Mouse (Mus musculus) heart, adult 9 months (tissue): ENCODE results near the gene Gm11756.
"Not testable (repeated sequence)": the region's sequence is repeated elsewhere in the genome, so short reads cannot be mapped to it uniquely, and the experiment has no call there.

Experiments used
- DNase-seq, 2 experiments: peaks; one replicate each; pipeline ENCODE4 v3.0.0; 2022; ENCODE audit warnings: low spot score in 2 of 2

Gene Gm11756

DNA sequence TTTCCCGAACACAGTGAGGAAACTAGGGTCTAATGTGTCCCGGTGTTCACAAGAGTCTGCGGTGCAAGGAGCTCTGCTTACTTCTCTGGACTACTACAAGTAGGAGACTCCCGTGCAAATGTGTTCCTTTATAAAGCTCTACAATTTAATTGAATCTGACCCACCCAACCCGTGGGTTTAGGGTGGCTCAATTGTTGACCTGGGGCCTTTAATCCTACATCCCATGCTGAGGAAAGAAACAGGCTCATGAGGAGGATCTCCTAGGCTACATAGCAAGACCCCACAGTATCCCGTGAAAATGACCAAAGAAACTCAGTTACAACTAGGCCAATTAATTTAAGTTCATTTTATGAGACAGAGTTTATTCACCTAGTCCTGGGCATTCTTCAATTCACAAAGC lies at the start of gene Gm11756:
Gene Gm11756 (minus strand): TSS at position 101 of the 400 bp plus-strand sequence.
- not testable (repeated sequence) for DNase-seq

- peak in 1 of 2 experiments; percentile 7 for DNase-seq
Measured at GRCm38 (mm10) chr4:73950375-73950896, 29.9 kb upstream of the Gm11756 start, which contains the start of gene 2310002L09Rik. Gene 2310002L09Rik, minus strand, starts transcription at chr4:73950846.

- DNase-seq, result not testable (repeated sequence)
Measured at GRCm38 (mm10) chr4:73905853-73906252, 14.7 kb downstream of the Gm11756 start, which contains the start of gene Gm13871. Gene Gm13871, minus strand, starts transcription at chr4:73905953.

DNA sequence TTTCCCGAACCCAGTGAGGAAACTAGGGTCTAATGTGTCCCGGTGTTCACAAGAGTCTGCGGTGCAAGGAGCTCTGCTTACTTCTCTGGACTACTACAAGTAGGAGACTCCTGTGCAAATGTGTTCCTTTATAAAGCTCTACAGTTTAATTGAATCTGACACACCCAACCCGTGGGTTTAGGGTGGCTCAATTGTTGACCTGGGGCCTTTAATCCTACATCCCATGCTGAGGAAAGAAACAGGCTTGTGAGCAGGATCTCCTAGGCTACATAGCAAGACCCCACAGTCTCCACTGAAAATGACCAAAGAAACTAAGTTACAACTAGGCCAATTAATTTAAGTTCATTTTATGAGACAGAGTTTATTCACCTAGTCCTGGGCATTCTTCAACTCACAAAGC lies 29.5 kb downstream of the Gm11756 start, which contains the start of gene Gm11757:
Gene Gm11757 (minus strand): TSS at position 101 of the 400 bp plus-strand sequence.
- DNase-seq, result not testable (repeated sequence)

DNA sequence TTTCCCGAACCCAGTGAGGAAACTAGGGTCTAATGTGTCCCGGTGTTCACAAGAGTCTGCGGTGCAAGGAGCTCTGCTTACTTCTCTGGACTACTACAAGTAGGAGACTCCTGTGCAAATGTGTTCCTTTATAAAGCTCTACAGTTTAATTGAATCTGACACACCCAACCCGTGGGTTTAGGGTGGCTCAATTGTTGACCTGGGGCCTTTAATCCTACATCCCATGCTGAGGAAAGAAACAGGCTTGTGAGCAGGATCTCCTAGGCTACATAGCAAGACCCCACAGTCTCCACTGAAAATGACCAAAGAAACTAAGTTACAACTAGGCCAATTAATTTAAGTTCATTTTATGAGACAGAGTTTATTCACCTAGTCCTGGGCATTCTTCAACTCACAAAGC lies 44.4 kb downstream of the Gm11756 start, which contains the start of gene Gm11758:
Gene Gm11758 (minus strand): TSS at position 101 of the 400 bp plus-strand sequence.
- DNase-seq, result not testable (repeated sequence)
